Mouse (Mus musculus) midbrain, embryonic 12.5 days (tissue): ENCODE measurements around the gene Olfr57. TPM values are rescaled to one million over a fixed set of nuclear protein-coding genes. Genes with fewer than 3 reads are reported as not detected.
"Not testable (repeated sequence)": the region's sequence is repeated elsewhere in the genome, so short reads cannot be mapped to it uniquely, and the experiment has no call there.

ENCODE experiments used
- ATAC-seq: fragments of 200-750 bp; cut with Nextera tagmentation; 2 replicates; pipeline ENCODE4 v1.8.0; 2017; ENCODE audit warnings: low read depth, moderate TSS enrichment, moderate library complexity; ENCODE audit not compliant: low FRiP score
- H3K27ac ChIP-seq: fragments of 300-500 bp; sonication (generic); replicated peaks from 2 replicates; pipeline ENCODE4 v1.5.1; 2016; ENCODE audit warnings: mild to moderate bottlenecking
- H3K27me3 ChIP-seq: fragments of 300-500 bp; sonication (generic); 2 replicates; pipeline ENCODE4 v1.6.1; 2016; ENCODE audit warnings: mild to moderate bottlenecking
- H3K36me3 ChIP-seq: fragments of 300-500 bp; sonication (generic); 2 replicates; pipeline ENCODE4 v1.6.1; 2016
- H3K4me1 ChIP-seq: fragments of 300-500 bp; sonication (generic); 2 replicates; pipeline ENCODE4 v1.6.1; 2016
- H3K4me2 ChIP-seq: fragments of 300-500 bp; sonication (generic); replicated peaks from 2 replicates; pipeline ENCODE4 v1.6.1; 2016; ENCODE audit warnings: mild to moderate bottlenecking, moderate library complexity
- H3K4me3 ChIP-seq: fragments of 300-500 bp; sonication (generic); 2 replicates; pipeline ENCODE4 v1.5.1; 2016; ENCODE audit warnings: mild to moderate bottlenecking
- H3K9ac ChIP-seq: fragments of 300-500 bp; sonication (generic); replicated peaks from 2 replicates; pipeline ENCODE4 v1.6.1; 2016; ENCODE audit warnings: mild to moderate bottlenecking, moderate library complexity
- H3K9me3 ChIP-seq: fragments of 300-500 bp; sonication (generic); 2 replicates; pipeline ENCODE4 v1.6.1; 2016; ENCODE audit warnings: mild to moderate bottlenecking
- WGBS: fragments of 180-500 bp; shearing (Covaris S2); methylation state at CpG from one replicate; pipeline ENCODE4 v1.1.7; 2016; 5-methylcytosine and 5-hydroxymethylcytosine counted together
- polyA plus RNA-seq: library from polyadenylated mRNA; unstranded; fragments of >200 nt; fragmentation: Nextera tagmentation; extraction: Ambion mirVana; gene quantifications from 2 replicates; pipeline ENCODE4 v1.2.1, GENCODE M21; 2016

The Olfr57 gene
- polyA plus RNA-seq: 0.27 and 0.28 TPM in 2 replicates

GRCm38 (mm10) chr10:79028441-79028840 lies at the start of gene Olfr57:
Gene Olfr57 (plus strand): TSS chr10:79028741.
- H3K4me3 ChIP-seq: no peak within 1 kb of the TSS
- no peak for ATAC-seq
- H3K4me2 ChIP-seq: no peak within 1 kb of the TSS
- no peak within 1 kb of the TSS for H3K9ac ChIP-seq
- H3K4me1 ChIP-seq: no peaks in the 10 kb centered on the region
- H3K27ac ChIP-seq: no peak within 1 kb of the TSS
- H3K27me3 ChIP-seq: no peaks in the 10 kb centered on the region
- peaks cover 5% of the 10 kb centered on the region; the same call in 1 of the 2 replicates for H3K9me3 ChIP-seq
- no peaks in the 10 kb centered on the region for H3K36me3 ChIP-seq

GRCm38 (mm10) chr10:78980750-78981149 lies 47.8 kb upstream of the Olfr57 start, which contains the start of gene Olfr1352:
Gene Olfr1352 (plus strand): TSS chr10:78981050.
- Histone ChIP-seq H3K4me1 (no peaks in the 10 kb centered on the region), H3K9me3 (no peaks in the 10 kb centered on the region), H3K9ac (no peak within 1 kb of the TSS), H3K27me3 (no peaks in the 10 kb centered on the region), H3K4me2 (no peak within 1 kb of the TSS), H3K4me3 (no peak within 1 kb of the TSS), H3K36me3 (no peaks in the 10 kb centered on the region), H3K27ac (no peak within 1 kb of the TSS)
- no peak for ATAC-seq

GRCm38 (mm10) chr10:79012172-79012571 lies 16.4 kb upstream of the Olfr57 start, which contains the start of gene Olfr1351:
Gene Olfr1351 (plus strand): TSS chr10:79012472.
- ATAC-seq: no peak
- no peaks in the 10 kb centered on the region for H3K27me3 ChIP-seq
- H3K9me3 ChIP-seq: no peaks in the 10 kb centered on the region
- H3K4me1 ChIP-seq: no peaks in the 10 kb centered on the region
- no peak within 1 kb of the TSS for H3K4me2 ChIP-seq
- H3K36me3 ChIP-seq: no peaks in the 10 kb centered on the region
- H3K9ac ChIP-seq: no peak within 1 kb of the TSS
- WGBS: 81% methylated on average over 1 of the region's 1 CpGs
- H3K27ac ChIP-seq: no peak within 1 kb of the TSS
- no peak within 1 kb of the TSS for H3K4me3 ChIP-seq

GRCm38 (mm10) chr10:79042457-79042856 lies 13.9 kb downstream of the Olfr57 start:
- WGBS: 89% methylated on average over 2 of the region's 2 CpGs
- not testable (repeated sequence) for H3K4me1 ChIP-seq

GRCm38 (mm10) chr10:79057370-79057769 lies 28.8 kb downstream of the Olfr57 start:
- Histone ChIP-seq H3K36me3 (peaks cover 47% of the 10 kb centered on the region), H3K9me3 (peaks cover 35% of the 10 kb centered on the region)
- not testable (repeated sequence) for H3K4me1 ChIP-seq, H3K27ac ChIP-seq, H3K4me3 ChIP-seq, H3K4me2 ChIP-seq, H3K9ac ChIP-seq, ATAC-seq, H3K27me3 ChIP-seq
- WGBS: 84% methylated on average over 3 of the region's 3 CpGs

More at GRCm38 (mm10) chr10:79042457-79042856, 13.9 kb downstream of the Olfr57 start:
- not testable (repeated sequence) for H3K4me2 ChIP-seq, H3K36me3 ChIP-seq, H3K4me3 ChIP-seq, H3K9ac ChIP-seq, H3K27me3 ChIP-seq, H3K9me3 ChIP-seq, H3K27ac ChIP-seq, ATAC-seq

Other genes with a start within 250 kb of the Olfr57 start
- gene Slc1a6, start 248.2 kb upstream of the Olfr57 start, polyA plus RNA-seq: 1.8 and 2.4 TPM in 2 replicates
- not detected in 2 replicates for gene Olfr1356, start 176.6 kb upstream of the Olfr57 start, polyA plus RNA-seq
- not detected in 2 replicates for gene Olfr1355, start 153.2 kb upstream of the Olfr57 start, polyA plus RNA-seq
- gene Olfr1354, start 115.6 kb upstream of the Olfr57 start, polyA plus RNA-seq: not detected in 2 replicates
- gene Olfr8, start 78.1 kb upstream of the Olfr57 start, polyA plus RNA-seq: not detected in 2 replicates
- gene Olfr1353, start 65.4 kb upstream of the Olfr57 start, polyA plus RNA-seq: not detected in 2 replicates
- not detected in 2 replicates for gene Olfr1352, start 47.7 kb upstream of the Olfr57 start, polyA plus RNA-seq
- not detected in 2 replicates for gene Olfr1351, start 16.3 kb upstream of the Olfr57 start, polyA plus RNA-seq
- gene 2610008E11Rik, start 68.9 kb downstream of the Olfr57 start, polyA plus RNA-seq: 52.7 and 55.8 TPM in 2 replicates
- not detected in 2 replicates for gene Vmn2r80, start 120.0 kb downstream of the Olfr57 start, polyA plus RNA-seq
- gene Vmn2r81, start 219.0 kb downstream of the Olfr57 start, polyA plus RNA-seq: not detected in 2 replicates